Mouse (Mus musculus) kidney, postnatal 0 days (tissue): ENCODE measurements around the gene Nelfb. TPM values are rescaled to one million over a fixed set of nuclear protein-coding genes. Genes with fewer than 3 reads are reported as not detected.
A peak's percentile ranks its signal among the peaks of the same experiment; 100 is the strongest.

Source experiments
- ATAC-seq: fragments of 200-750 bp; cut with Nextera tagmentation; replicated peaks from 2 replicates; pipeline ENCODE4 v1.8.0; 2017; ENCODE audit warnings: low read depth, moderate number of reproducible peaks, moderate TSS enrichment, moderate library complexity; ENCODE audit not compliant: low FRiP score
- DNase-seq: peaks from one replicate; pipeline ENCODE4 v3.0.0-alpha.2; 2016; ENCODE audit warnings: low spot score
- H3K27ac ChIP-seq: fragments of 300-500 bp; sonication (generic); 2 replicates; pipeline ENCODE4 v1.5.1; 2014; ENCODE audit warnings: mild to moderate bottlenecking
- H3K27me3 ChIP-seq: fragments of 300-500 bp; sonication (generic); 2 replicates; pipeline ENCODE4 v1.6.1; 2014; ENCODE audit warnings: low read length, mixed read lengths; ENCODE audit not compliant: insufficient read depth
- H3K36me3 ChIP-seq: fragments of 300-500 bp; sonication (generic); 2 replicates; pipeline ENCODE4 v1.6.1; 2014; ENCODE audit warnings: low read length, mixed read lengths; ENCODE audit not compliant: insufficient read depth
- H3K4me1 ChIP-seq: fragments of 300-500 bp; sonication (generic); replicated peaks from 2 replicates; pipeline ENCODE4 v1.6.1; 2014; ENCODE audit warnings: antibody characterized with exemption, low read length, mixed read lengths; ENCODE audit not compliant: insufficient read depth
- H3K4me2 ChIP-seq: fragments of 300-500 bp; sonication (generic); 2 replicates; pipeline ENCODE4 v1.6.1; 2014; ENCODE audit warnings: mild to moderate bottlenecking, low read length, moderate library complexity, mixed read lengths
- H3K4me3 ChIP-seq: fragments of 300-500 bp; sonication (generic); replicated peaks from 2 replicates; pipeline ENCODE4 v1.5.1; 2014; ENCODE audit warnings: low read depth, low read length
- H3K9ac ChIP-seq: fragments of 300-500 bp; sonication (generic); 2 replicates; pipeline ENCODE4 v1.6.1; 2014; ENCODE audit warnings: low read depth, low read length
- H3K9me3 ChIP-seq: fragments of 300-500 bp; sonication (generic); replicated peaks from 2 replicates; pipeline ENCODE4 v1.6.1; 2016; ENCODE audit warnings: low read length, inconsistent platforms, mixed read lengths
- CTCF ChIP-seq: IDR thresholded peaks from 2 replicates; pipeline ENCODE4 v1.5.1; 2016; ENCODE audit warnings: antibody characterized with exemption, low read depth, mild to moderate bottlenecking, moderate library complexity
- WGBS: fragments of 180-500 bp; shearing (Covaris S2); extraction: QIAGEN DNeasy Blood & Tissue Kit; methylation state at CpG from one replicate; pipeline ENCODE4 v1.1.7; 2014; 5-methylcytosine and 5-hydroxymethylcytosine counted together
- polyA plus RNA-seq: library from polyadenylated mRNA; unstranded; fragments of >200 nt; fragmentation: Nextera tagmentation; extraction: Ambion mirVana; gene quantifications from 2 replicates; pipeline ENCODE4 v1.2.1, GENCODE M21; 2015

The Nelfb gene
- polyA plus RNA-seq, 1 experiment from 2014 or later, result 74.0 TPM

- under 1% methylated on average over 17 of the region's 17 CpGs for WGBS
- Histone ChIP-seq H3K36me3 (no peaks in the 10 kb centered on the region), H3K27me3 (no peaks in the 10 kb centered on the region), H3K9me3 (no peaks in the 10 kb centered on the region), H3K9ac (peak overlapping the region; percentile 72), H3K4me3 (peak overlapping the region; percentile 63), H3K27ac (peak overlapping the region; percentile 86; the same call in 1 of the 2 replicates), H3K4me1 (peaks cover 17% of the 10 kb centered on the region), H3K4me2 (peak overlapping the region; percentile 83)
- no peak for ATAC-seq
- TF ChIP-seq CTCF, result no peak
- no peak for DNase-seq
These were observed 29.3 kb downstream of the Nelfb start for GRCm38 (mm10) chr2:25181891-25182397.

GRCm38 (mm10) chr2:25180973-25181890 lies 30.1 kb downstream of the Nelfb start:
- H3K4me1 ChIP-seq, result peaks cover 24% of the 10 kb centered on the region
- H3K9me3 ChIP-seq, result no peaks in the 10 kb centered on the region
- WGBS, result under 1% methylated on average over 93 of the region's 100 CpGs
- peak overlapping the region; percentile 72 for H3K9ac ChIP-seq
- peak overlapping the region; percentile 83 for H3K4me2 ChIP-seq
- DNase-seq, result peak; percentile 40
- H3K36me3 ChIP-seq, result no peaks in the 10 kb centered on the region
- H3K27ac ChIP-seq, result peak overlapping the region; percentile 86
- H3K27me3 ChIP-seq, result no peaks in the 10 kb centered on the region
- peak overlapping the region; percentile 63 for H3K4me3 ChIP-seq
- TF ChIP-seq CTCF, result no peak; the same call in 1 of the 2 replicates
- ATAC-seq, result peak; percentile 31

GRCm38 (mm10) chr2:25180478-25180903 lies 30.8 kb downstream of the Nelfb start, which contains the start of gene Nrarp:
Gene Nrarp, plus strand, starts transcription at chr2:25180758.
- peak within 1 kb of the TSS; percentile 72 for H3K9ac ChIP-seq
- no peaks in the 10 kb centered on the region for H3K27me3 ChIP-seq
- peak; percentile 87 for ATAC-seq
- TF ChIP-seq CTCF, result peak; percentile 64
- no peaks in the 10 kb centered on the region for H3K36me3 ChIP-seq
- H3K27ac ChIP-seq, result peak within 1 kb of the TSS; percentile 86
- peaks cover 30% of the 10 kb centered on the region for H3K4me1 ChIP-seq
- H3K4me3 ChIP-seq, result peak within 1 kb of the TSS; percentile 63
- no peaks in the 10 kb centered on the region for H3K9me3 ChIP-seq
- peak within 1 kb of the TSS; percentile 83 for H3K4me2 ChIP-seq
- DNase-seq, result peak; percentile 92
- under 1% methylated on average over 35 of the region's 35 CpGs for WGBS

GRCm38 (mm10) chr2:25179566-25180217 lies 31.6 kb downstream of the Nelfb start:
- TF ChIP-seq CTCF, result no peak
- Histone ChIP-seq H3K9ac (peak overlapping the region; percentile 23; the same call in 1 of the 2 replicates), H3K4me1 (peaks cover 32% of the 10 kb centered on the region), H3K9me3 (no peaks in the 10 kb centered on the region), H3K27ac (peak overlapping the region; percentile 65), H3K36me3 (no peaks in the 10 kb centered on the region), H3K27me3 (no peaks in the 10 kb centered on the region), H3K4me2 (peak overlapping the region; percentile 83), H3K4me3 (peak overlapping the region; percentile 63)
- ATAC-seq (no peak), DNase-seq (no peak)
- 20% methylated on average over 15 of the region's 15 CpGs for WGBS

- peaks cover 32% of the 10 kb centered on the region for H3K4me1 ChIP-seq
- H3K4me3 ChIP-seq, result no peak overlapping the region
- H3K4me2 ChIP-seq, result no peak overlapping the region
- no peaks in the 10 kb centered on the region for H3K36me3 ChIP-seq
- H3K9me3 ChIP-seq, result no peaks in the 10 kb centered on the region
- TF ChIP-seq CTCF, result no peak
- peak overlapping the region; percentile 32; the same call in 1 of the 2 replicates for H3K27ac ChIP-seq
- DNase-seq, result no peak
- no peak for ATAC-seq
- no peak overlapping the region for H3K9ac ChIP-seq
- WGBS, result 34% methylated on average over 10 of the region's 10 CpGs
- no peaks in the 10 kb centered on the region for H3K27me3 ChIP-seq
These were observed 32.9 kb downstream of the Nelfb start for GRCm38 (mm10) chr2:25178285-25178972.
